Mouse (Mus musculus) right cerebral cortex, postnatal 10 days (tissue): Measurements from ENCODE around the gene Pald1.

Experiments used
- DNase-seq, 2 experiments: peaks; one replicate each; pipeline ENCODE4 v3.0.0; 2021; ENCODE audit warnings: low spot score in 2 of 2

Gene Pald1

GRCm38 (mm10) chr10:61402911-61403310, 19.6 kb upstream of the Pald1 start:
- DNase-seq: no peak

DNA sequence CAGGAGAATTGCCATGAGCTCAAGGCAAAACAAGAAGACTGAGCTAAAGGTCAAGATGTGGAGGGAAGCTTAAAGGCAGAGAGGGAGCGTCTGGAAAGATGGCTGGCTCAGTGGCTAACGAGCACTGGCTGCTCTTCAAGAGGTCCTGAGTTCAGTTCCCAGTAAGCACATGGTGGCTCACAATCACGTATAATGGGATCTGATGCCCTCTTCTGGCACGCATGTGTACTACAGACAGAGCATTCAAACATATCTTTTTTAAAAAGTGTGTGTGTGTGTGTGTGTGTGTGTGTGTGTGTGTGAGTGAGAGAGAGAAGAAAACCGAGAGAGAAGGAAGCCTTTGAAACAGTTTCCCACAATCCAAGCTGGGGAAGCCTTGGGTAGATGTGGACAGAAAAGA, 19.1 kb upstream of the Pald1 start:
- DNase-seq: no peak

DNA sequence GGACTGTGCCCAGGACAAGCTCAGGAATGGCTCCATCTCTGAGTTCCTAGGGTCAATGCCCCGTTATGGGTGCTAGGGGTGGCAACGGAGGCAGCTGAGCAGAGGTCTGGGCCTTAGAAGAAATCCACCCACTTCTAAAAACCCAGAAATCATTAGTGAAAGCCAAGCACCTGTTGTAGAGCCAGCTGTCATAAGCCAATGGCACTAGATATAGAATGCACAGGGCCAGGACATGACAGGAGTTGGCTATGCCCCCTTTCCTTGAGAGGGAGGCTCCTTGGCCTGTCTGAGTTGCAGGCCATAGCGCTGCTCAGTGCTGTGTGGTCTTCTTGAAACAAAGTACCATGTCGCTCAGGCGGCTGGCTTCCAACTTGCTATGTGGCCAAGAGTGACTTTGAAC, 17.1 kb upstream of the Pald1 start:
- DNase-seq: no peak

DNA sequence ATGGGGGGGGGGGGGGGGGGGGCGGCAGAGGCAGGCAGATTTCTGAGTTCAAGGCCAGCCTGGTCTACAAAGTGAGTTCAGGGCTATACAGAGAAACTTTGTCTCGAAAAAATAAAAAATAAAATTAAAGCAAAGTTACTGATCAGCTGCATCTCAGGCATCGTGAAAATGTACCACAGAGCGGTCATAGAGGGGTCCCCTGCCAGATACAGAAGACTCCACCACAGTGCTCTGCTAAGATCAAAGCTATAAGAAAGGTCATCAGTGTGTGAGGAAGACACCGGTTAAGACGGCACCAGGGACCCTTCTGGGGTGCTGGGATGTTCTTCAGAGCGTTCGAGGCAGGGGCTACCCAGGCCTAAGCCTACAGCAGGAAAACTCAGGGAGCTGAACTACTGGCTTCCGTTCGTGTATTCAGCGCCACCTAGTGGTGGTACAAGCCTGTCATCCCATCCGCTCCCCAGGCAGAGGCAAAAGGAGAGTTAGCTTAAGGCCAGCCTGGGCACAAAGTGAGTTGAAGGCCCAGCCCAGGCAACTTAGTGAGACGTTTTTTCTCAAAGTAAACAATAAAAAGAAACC, 15.9 kb upstream of the Pald1 start:
- DNase-seq: peak; percentile 64 to 81

DNA sequence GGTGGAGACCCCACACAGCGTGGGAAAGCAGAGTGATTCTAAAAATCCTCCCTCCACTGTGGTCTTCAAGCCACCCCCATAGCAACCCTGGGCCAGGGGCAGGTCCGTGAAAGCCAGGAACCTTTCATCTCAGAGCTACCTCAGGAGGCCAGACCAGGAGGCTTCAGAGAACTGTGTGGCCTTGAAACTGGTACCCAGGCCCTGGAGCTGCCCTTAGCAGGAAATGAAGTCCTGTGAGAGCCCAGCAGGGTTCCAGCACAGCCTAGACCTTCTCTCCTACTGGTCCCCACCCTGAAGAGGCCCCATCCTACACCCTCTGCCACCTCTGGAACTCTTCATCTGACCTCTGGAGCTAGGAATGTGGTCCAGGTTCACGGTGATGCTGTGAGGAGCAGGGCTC, 14.8 kb upstream of the Pald1 start:
- no peak for DNase-seq

- no peak for DNase-seq
These were observed 11.3 kb upstream of the Pald1 start for GRCm38 (mm10) chr10:61394476-61395136.

- no peak for DNase-seq
These were observed 9.3 kb upstream of the Pald1 start for GRCm38 (mm10) chr10:61392584-61392983.

GRCm38 (mm10) chr10:61390148-61390547, 6.8 kb upstream of the Pald1 start:
- DNase-seq: no peak

DNA sequence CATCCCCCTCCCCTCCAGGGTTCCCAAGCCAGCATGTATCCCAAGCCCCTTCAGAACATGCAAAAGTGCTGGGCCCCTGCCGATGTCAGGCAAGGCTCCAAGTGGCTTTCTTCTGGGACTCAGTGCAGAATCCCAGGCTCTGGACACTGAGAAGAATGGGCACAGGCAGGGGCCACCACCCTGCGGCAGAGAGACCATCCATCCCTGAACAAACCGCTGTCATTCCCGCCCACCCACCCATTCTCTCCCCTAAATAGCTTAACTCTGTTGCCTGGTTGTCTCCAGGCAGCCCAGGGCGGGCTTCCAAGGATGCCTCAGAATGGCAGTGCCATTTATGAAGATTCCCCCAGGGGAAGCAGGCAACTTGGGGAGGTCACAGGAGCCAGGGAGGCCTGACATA, 5.7 kb upstream of the Pald1 start:
- DNase-seq: no peak

- DNase-seq: no peak
These were observed 3.0 kb upstream of the Pald1 start for GRCm38 (mm10) chr10:61386284-61386683.

DNA sequence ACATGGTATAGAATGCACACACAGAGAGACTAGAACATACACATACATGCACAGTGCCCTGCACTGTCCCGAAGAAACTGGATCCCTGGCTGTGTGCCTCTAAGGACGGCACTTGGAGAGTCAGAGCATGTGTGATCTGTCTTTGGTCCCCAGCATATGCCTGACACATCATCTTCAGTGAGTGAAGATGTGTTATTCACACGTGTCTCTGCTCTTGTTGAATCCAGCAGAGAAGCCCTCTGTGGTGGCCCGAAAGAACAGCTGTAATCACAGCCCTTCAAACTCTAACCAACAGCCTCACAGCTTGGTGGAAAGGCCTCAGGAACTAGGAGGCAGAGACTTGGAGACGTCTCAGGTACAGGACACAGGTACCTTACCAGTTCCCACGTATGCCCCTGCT, 1.8 kb upstream of the Pald1 start:
- no peak for DNase-seq

DNA sequence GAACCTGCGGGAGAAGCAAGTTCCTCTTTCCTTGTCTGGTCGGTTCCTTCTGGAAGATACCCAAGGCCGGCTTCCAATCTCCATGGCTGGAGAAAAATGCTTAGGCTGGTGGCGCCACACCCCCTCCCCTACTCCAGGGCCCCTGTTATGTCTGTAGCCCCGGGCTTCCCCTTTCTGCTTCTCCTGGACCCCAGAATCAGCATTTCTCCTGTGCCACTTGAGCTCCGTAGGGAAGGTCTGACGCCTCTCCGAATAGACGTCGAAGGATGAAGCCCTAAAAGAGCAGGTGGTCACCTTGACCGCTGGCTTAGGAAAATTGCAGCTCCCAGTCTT, 351 bp upstream of the Pald1 start:
- no peak for DNase-seq

- DNase-seq: no peak
These were observed 1.0 kb downstream of the Pald1 start for GRCm38 (mm10) chr10:61382281-61382731.

DNA sequence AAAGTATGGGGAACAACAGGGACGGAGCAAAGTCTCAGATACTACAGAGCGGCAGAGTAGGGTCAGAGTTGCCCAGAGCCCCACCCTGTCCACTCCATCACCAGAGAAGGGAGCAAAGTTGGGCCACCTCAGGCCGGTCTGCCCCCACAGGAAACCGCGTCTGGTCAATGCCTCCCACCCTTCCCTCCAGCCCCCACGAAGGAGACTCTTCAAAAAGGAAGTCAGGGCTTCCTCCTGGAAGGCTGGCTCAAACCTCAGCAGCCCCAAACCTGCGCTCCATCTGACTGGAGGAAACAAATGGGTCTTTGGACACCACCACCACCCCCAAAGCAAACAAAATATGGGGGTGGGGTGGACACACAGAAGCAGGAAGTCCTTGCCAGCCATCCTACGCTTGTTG, 1.5 kb downstream of the Pald1 start:
- DNase-seq: peak; percentile 52 to 53

DNA sequence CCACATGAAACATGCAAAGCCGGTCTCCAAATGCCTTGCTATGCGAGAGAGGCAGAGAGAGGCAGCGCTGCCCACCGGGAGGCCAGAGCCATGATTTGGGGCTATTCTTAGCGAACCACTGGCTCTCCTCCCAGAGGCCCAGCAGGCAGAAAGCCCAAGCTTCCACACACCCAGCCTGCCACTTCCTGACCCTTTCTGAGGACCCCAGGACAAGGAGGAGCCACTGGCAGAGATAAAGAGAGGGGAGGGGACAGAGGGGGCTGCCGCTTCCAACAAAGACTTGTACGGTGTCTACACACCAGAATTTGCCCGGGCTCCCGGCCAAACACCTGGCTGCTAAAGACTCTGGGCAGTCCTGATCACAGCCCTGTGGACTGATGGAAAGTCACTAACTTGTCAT, 3.1 kb downstream of the Pald1 start:
- DNase-seq: peak in 1 of 2 experiments; percentile 56

DNA sequence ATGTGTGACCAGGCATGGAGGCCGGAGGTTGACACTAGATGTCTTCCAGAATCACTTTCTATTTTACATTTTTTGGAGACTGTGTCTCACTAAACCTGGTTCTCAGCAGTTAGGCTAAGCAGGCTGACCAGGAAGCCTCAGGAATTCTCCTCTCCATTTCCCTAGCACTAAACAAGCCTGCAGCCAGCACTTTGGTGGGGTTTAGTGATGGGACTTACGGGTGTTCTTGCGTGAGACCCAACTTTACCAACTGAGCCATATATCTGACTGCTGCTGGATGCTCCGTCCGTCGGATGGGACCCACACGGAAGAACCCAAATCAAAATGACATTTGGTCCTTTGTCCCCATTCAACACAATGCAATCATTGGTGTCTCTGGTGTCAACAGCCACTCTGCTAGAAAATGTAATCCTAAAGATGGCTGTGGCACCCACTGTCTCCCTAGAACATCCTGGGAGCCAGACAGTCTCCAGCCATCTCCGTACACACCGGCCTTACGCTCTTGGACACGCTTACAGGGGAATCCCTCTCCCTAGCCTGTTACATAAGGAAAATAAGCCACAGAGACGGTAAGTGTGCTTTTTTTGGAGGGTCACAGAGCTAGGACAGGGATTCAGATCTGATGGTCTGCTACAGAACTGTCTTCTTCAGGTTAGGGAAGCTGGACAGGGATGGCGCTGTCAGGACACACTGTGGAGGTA, 3.8 kb downstream of the Pald1 start:
- no peak for DNase-seq

DNA sequence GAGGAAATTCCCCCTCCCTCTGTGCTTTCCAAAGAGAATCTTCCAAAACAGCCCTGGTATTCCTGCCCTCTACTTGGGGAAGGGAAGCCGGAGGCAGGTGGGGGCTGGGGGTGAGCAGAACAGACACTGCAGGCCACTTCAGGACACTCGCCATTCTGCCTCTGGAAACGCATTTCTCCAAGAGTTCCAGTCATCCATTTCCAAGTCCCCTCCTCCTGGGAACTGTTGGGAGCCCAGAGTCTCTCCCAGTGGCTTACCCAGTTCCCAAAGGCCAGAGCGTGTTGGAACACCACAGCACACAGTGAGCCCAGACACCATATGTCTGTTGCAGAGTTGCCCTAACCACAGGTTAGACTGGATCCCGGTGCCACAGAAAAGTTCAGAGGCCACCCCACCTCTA, 4.6 kb downstream of the Pald1 start:
- no peak for DNase-seq

GRCm38 (mm10) chr10:61378050-61378449, 5.3 kb downstream of the Pald1 start:
- no peak for DNase-seq

DNA sequence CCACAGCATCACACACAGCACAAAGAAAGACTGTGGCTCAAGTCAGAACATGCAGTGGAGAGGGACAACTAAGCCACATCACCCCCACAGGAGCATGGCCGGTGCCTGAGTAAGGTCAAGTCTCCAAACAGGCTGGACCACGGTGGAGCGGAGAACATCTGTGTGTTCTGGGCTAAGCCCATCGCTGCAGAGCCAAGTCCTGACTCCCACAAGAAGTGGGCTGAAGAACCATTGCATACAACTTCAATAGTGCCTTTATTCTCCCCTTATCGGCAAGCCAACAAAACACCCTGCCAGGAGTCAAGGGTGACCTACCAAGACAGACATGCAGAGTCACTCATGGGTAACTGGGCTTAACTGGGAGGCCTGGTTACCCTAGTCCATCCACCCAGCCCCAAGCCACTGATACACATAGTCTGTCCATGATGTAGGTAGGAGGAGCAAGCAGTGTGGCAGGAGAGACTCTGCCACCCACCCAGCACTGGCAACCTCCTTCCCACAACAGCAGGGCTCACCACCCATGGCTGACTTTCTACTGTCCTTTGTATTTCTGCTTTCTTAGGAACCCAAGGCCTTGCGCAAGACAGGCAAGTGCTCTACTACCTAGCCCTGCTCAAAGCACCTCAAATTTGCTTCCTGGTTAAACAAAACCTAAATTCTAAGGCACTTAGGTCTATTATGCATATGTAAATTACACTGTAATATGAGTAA, 8.4 kb downstream of the Pald1 start:
- no peak for DNase-seq

DNA sequence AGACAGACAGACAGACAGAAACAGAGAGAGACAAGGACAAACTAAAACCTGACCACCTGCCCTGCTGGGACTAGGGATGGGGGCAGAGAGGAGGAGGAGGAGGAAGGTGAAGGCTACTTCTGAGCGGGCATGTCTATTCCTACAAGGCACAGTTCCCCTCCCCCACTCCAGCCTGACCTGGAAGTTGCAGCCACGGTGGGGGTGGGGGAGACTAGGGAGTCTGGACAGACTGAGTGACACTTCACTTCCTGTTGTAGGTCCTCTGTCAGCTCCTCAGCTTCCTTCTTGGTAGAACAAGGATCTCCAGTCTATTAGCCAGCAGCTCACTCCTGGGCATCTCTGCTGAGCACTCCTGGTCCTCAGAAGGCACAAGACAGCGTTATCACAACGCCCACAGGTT, 9.3 kb downstream of the Pald1 start:
- peak; percentile 66 to 74 for DNase-seq

DNA sequence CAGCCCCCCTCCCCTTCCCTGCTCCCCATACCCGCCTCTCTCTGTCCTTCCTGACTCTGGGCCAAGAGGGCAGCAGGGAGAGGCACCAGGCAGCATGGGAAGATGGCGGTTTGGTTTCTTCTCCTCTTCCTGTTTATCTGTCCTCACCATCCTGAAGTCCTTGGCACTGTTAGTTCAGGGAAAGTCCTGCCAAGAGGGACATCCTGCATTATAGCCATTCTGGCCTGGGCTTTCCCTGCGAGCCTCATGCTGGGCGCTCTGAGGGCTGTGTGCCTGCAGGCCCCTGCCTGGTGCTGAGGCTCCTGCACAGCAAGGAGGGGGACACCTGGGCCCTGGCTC, 10.8 kb downstream of the Pald1 start:
- DNase-seq: no peak

DNA sequence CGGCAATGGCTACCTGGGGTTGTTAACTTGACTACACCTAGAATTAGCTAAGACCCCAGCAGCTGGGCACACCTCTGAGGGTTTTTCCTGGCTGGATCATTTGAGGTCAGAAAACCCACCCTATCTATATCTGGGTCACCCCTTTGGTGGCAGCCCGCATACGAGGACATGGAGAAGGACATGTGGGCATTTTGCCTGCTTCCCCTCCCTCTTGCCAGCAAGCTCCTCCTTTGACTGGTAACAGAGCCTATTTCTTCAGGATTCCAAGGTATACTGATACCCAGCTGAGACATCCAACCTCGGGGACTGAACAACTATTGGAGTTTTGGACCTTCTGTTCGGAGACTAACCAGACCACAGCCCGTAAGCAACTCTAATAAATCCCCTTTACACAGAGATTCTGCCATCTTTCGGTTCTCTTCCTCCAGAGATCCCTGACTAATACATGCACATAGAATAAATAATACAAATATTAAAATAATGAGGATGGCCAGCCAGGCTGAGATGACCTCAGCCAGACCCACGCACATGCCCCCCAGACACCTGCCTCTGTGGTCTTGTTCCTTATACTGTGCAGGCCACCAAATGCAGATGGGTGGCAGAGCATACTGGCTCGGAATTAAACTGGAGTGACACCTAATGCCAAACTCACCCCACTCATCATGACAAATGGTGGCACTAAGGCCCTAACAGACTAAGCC, 11.3 kb downstream of the Pald1 start:
- no peak for DNase-seq
